Mouse (Mus musculus): ENCODE results near the gene Prss44. TPM values are rescaled to one million over a fixed set of nuclear protein-coding genes. Genes with fewer than 3 reads are reported as not detected.

Gene Prss44
- not detected in 2 replicates for polyA plus RNA-seq (2015; fragmentation: Nextera tagmentation; extraction: Ambion mirVana)

- no peak within 1 kb of the TSS for H3K27ac ChIP-seq
- no peak within 1 kb of the TSS for H3K4me2 ChIP-seq
- H3K4me3 ChIP-seq, result no peak within 1 kb of the TSS
- no peak within 1 kb of the TSS for H3K9ac ChIP-seq
- WGBS, result 65% methylated on average over 18 of the region's 18 CpGs
- H3K4me1 ChIP-seq, result no peaks in the 10 kb centered on the region
- no peaks in the 10 kb centered on the region for H3K36me3 ChIP-seq (replicated peaks)
- ATAC-seq (replicated peaks), result no peak
- no peaks in the 10 kb centered on the region for H3K27me3 ChIP-seq (replicated peaks)
- H3K9me3 ChIP-seq, result no peaks in the 10 kb centered on the region
Measured at GRCm38 (mm10) chr9:110813789-110814188, at the start of gene Prss44. TSS of gene Prss44 (plus strand) at chr9:110813994.

- Histone ChIP-seq H3K36me3 (replicated peaks) (no peaks in the 10 kb centered on the region), H3K9ac (no peak overlapping the region), H3K27ac (no peak overlapping the region), H3K4me2 (no peak overlapping the region), H3K4me1 (no peaks in the 10 kb centered on the region), H3K27me3 (replicated peaks) (no peaks in the 10 kb centered on the region), H3K4me3 (no peak overlapping the region), H3K9me3 (no peaks in the 10 kb centered on the region)
- no peak for ATAC-seq (replicated peaks)
- 91% methylated on average over 10 of the region's 10 CpGs for WGBS
Measured at GRCm38 (mm10) chr9:110772336-110772735, 41.5 kb upstream of the Prss44 start.

GRCm38 (mm10) chr9:110774403-110775268, 39.2 kb upstream of the Prss44 start:
- H3K9ac ChIP-seq, result no peak overlapping the region
- no peaks in the 10 kb centered on the region for H3K9me3 ChIP-seq
- no peaks in the 10 kb centered on the region for H3K4me1 ChIP-seq
- no peak overlapping the region for H3K4me3 ChIP-seq
- no peak overlapping the region for H3K27ac ChIP-seq
- ATAC-seq (replicated peaks), result no peak
- H3K36me3 ChIP-seq (replicated peaks), result no peaks in the 10 kb centered on the region
- no peaks in the 10 kb centered on the region; the same call in 1 of the 2 replicates for H3K27me3 ChIP-seq (replicated peaks)
- H3K4me2 ChIP-seq, result no peak overlapping the region
- 77% methylated on average over 15 of the region's 15 CpGs for WGBS

- Histone ChIP-seq H3K4me1 (peaks cover 1% of the 10 kb centered on the region), H3K36me3 (replicated peaks) (no peaks in the 10 kb centered on the region), H3K4me3 (no peak overlapping the region), H3K27ac (no peak overlapping the region), H3K9me3 (no peaks in the 10 kb centered on the region), H3K4me2 (no peak overlapping the region), H3K9ac (no peak overlapping the region), H3K27me3 (replicated peaks) (no peaks in the 10 kb centered on the region; the same call in 1 of the 2 replicates)
- WGBS, result 81% methylated on average over 10 of the region's 10 CpGs
- no peak for ATAC-seq (replicated peaks)
Measured at GRCm38 (mm10) chr9:110775269-110776022, 38.3 kb upstream of the Prss44 start.

GRCm38 (mm10) chr9:110778100-110778499, 35.7 kb upstream of the Prss44 start:
- H3K4me1 ChIP-seq, result peaks cover 14% of the 10 kb centered on the region
- no peak overlapping the region for H3K4me2 ChIP-seq
- H3K9ac ChIP-seq, result no peak overlapping the region
- no peaks in the 10 kb centered on the region for H3K36me3 ChIP-seq (replicated peaks)
- H3K9me3 ChIP-seq, result no peaks in the 10 kb centered on the region
- H3K27me3 ChIP-seq (replicated peaks), result no peaks in the 10 kb centered on the region; the same call in 1 of the 2 replicates
- no peak overlapping the region for H3K27ac ChIP-seq
- H3K4me3 ChIP-seq, result no peak overlapping the region
- 92% methylated on average over 1 of the region's 1 CpGs for WGBS
- ATAC-seq (replicated peaks), result no peak

GRCm38 (mm10) chr9:110778559-110778958, 35.2 kb upstream of the Prss44 start:
- Histone ChIP-seq H3K4me3 (no peak overlapping the region), H3K9ac (no peak overlapping the region), H3K27me3 (replicated peaks) (no peaks in the 10 kb centered on the region; the same call in 1 of the 2 replicates), H3K4me1 (peaks cover 14% of the 10 kb centered on the region), H3K9me3 (no peaks in the 10 kb centered on the region), H3K4me2 (no peak overlapping the region), H3K36me3 (replicated peaks) (no peaks in the 10 kb centered on the region), H3K27ac (no peak overlapping the region)
- no peak for ATAC-seq (replicated peaks)
- WGBS, result 86% methylated on average over 7 of the region's 7 CpGs

GRCm38 (mm10) chr9:110779242-110779913, 34.4 kb upstream of the Prss44 start:
- Histone ChIP-seq H3K4me2 (no peak overlapping the region), H3K27me3 (replicated peaks) (no peaks in the 10 kb centered on the region; the same call in 1 of the 2 replicates), H3K27ac (no peak overlapping the region), H3K4me1 (peaks cover 14% of the 10 kb centered on the region), H3K4me3 (no peak overlapping the region), H3K9ac (no peak overlapping the region), H3K36me3 (replicated peaks) (no peaks in the 10 kb centered on the region), H3K9me3 (no peaks in the 10 kb centered on the region)
- 59% methylated on average over 5 of the region's 5 CpGs for WGBS
- no peak for ATAC-seq (replicated peaks)

- H3K27me3 ChIP-seq (replicated peaks), result no peaks in the 10 kb centered on the region; the same call in 1 of the 2 replicates
- H3K4me2 ChIP-seq, result peak overlapping the region; percentile 70
- peak overlapping the region; percentile 85 for H3K27ac ChIP-seq
- peak; percentile 96 for ATAC-seq (replicated peaks)
- peak overlapping the region; percentile 56 for H3K4me3 ChIP-seq
- H3K4me1 ChIP-seq, result peaks cover 14% of the 10 kb centered on the region
- no peaks in the 10 kb centered on the region for H3K9me3 ChIP-seq
- H3K36me3 ChIP-seq (replicated peaks), result no peaks in the 10 kb centered on the region
- WGBS, result 0% methylated on average over 43 of the region's 43 CpGs
- peak overlapping the region; percentile 66 for H3K9ac ChIP-seq
Measured at GRCm38 (mm10) chr9:110781256-110781721, 32.5 kb upstream of the Prss44 start.

GRCm38 (mm10) chr9:110781731-110782130, 32.1 kb upstream of the Prss44 start:
- Histone ChIP-seq H3K36me3 (replicated peaks) (no peaks in the 10 kb centered on the region), H3K27ac (peak overlapping the region; percentile 85), H3K9me3 (no peaks in the 10 kb centered on the region), H3K4me2 (peak overlapping the region; percentile 70), H3K9ac (peak overlapping the region; percentile 66), H3K4me1 (peaks cover 14% of the 10 kb centered on the region), H3K27me3 (replicated peaks) (no peaks in the 10 kb centered on the region; the same call in 1 of the 2 replicates), H3K4me3 (peak overlapping the region; percentile 56)
- WGBS, result under 1% methylated on average over 23 of the region's 23 CpGs
- ATAC-seq (replicated peaks), result peak; percentile 76

GRCm38 (mm10) chr9:110783611-110784010, 30.2 kb upstream of the Prss44 start:
- Histone ChIP-seq H3K36me3 (replicated peaks) (no peaks in the 10 kb centered on the region), H3K4me1 (peaks cover 14% of the 10 kb centered on the region), H3K9ac (no peak overlapping the region), H3K4me3 (no peak overlapping the region), H3K9me3 (no peaks in the 10 kb centered on the region), H3K4me2 (no peak overlapping the region), H3K27me3 (replicated peaks) (no peaks in the 10 kb centered on the region; the same call in 1 of the 2 replicates), H3K27ac (no peak overlapping the region)
- ATAC-seq (replicated peaks), result no peak
- 45% methylated on average over 1 of the region's 1 CpGs for WGBS

GRCm38 (mm10) chr9:110788169-110788568, 25.6 kb upstream of the Prss44 start:
- 91% methylated on average over 3 of the region's 3 CpGs for WGBS
- no peaks in the 10 kb centered on the region for H3K9me3 ChIP-seq
- no peak overlapping the region for H3K9ac ChIP-seq
- H3K4me1 ChIP-seq, result no peaks in the 10 kb centered on the region
- no peak overlapping the region for H3K27ac ChIP-seq
- H3K4me3 ChIP-seq, result no peak overlapping the region
- H3K27me3 ChIP-seq (replicated peaks), result no peaks in the 10 kb centered on the region
- no peak overlapping the region for H3K4me2 ChIP-seq
- H3K36me3 ChIP-seq (replicated peaks), result no peaks in the 10 kb centered on the region
- ATAC-seq (replicated peaks), result no peak

GRCm38 (mm10) chr9:110790462-110790861, 23.3 kb upstream of the Prss44 start:
- no peak overlapping the region for H3K4me3 ChIP-seq
- H3K4me1 ChIP-seq, result no peaks in the 10 kb centered on the region
- ATAC-seq (replicated peaks), result no peak
- no peaks in the 10 kb centered on the region for H3K9me3 ChIP-seq
- no peak overlapping the region for H3K27ac ChIP-seq
- WGBS, result 76% methylated on average over 4 of the region's 4 CpGs
- no peak overlapping the region for H3K9ac ChIP-seq
- H3K4me2 ChIP-seq, result no peak overlapping the region
- H3K27me3 ChIP-seq (replicated peaks), result no peaks in the 10 kb centered on the region
- H3K36me3 ChIP-seq (replicated peaks), result no peaks in the 10 kb centered on the region

Measured in midbrain, embryonic 15.5 days (tissue).